Mouse (Mus musculus): ENCODE results near the gene Sp7.

Sp7 gene

GRCm38 (mm10) chr15:102386640-102387039, 19.7 kb upstream of the Sp7 start:
- DNase-seq (ENCODE audit: low spot score), result no peak

- no peak for DNase-seq (ENCODE audit: low spot score)
These were observed 16.7 kb upstream of the Sp7 start for GRCm38 (mm10) chr15:102383671-102384070.

GRCm38 (mm10) chr15:102381575-102381974, 14.6 kb upstream of the Sp7 start:
- peak; percentile 59 for DNase-seq (ENCODE audit: low spot score)

- DNase-seq (ENCODE audit: low spot score), result no peak
These were observed 10.9 kb upstream of the Sp7 start for GRCm38 (mm10) chr15:102377810-102378262.

GRCm38 (mm10) chr15:102377163-102377543, 10.2 kb upstream of the Sp7 start:
- peak; percentile 77 for DNase-seq (ENCODE audit: low spot score)

GRCm38 (mm10) chr15:102376453-102377162, 9.6 kb upstream of the Sp7 start:
- DNase-seq (ENCODE audit: low spot score), result no peak

GRCm38 (mm10) chr15:102370727-102371126, 3.7 kb upstream of the Sp7 start:
- DNase-seq (ENCODE audit: low spot score), result no peak

- no peak for DNase-seq (ENCODE audit: low spot score)
These were observed 3.0 kb upstream of the Sp7 start for GRCm38 (mm10) chr15:102369972-102370371.

- no peak for DNase-seq (ENCODE audit: low spot score)
These were observed 744 bp downstream of the Sp7 start for GRCm38 (mm10) chr15:102366238-102366637.

- DNase-seq (ENCODE audit: low spot score), result no peak
These were observed 2.3 kb downstream of the Sp7 start for GRCm38 (mm10) chr15:102364678-102365077.

GRCm38 (mm10) chr15:102362648-102363047, 4.3 kb downstream of the Sp7 start:
- DNase-seq (ENCODE audit: low spot score), result no peak

- DNase-seq (ENCODE audit: low spot score), result no peak
These were observed 8.1 kb downstream of the Sp7 start for GRCm38 (mm10) chr15:102358834-102359233.

- no peak for DNase-seq (ENCODE audit: low spot score)
These were observed 8.9 kb downstream of the Sp7 start for GRCm38 (mm10) chr15:102358126-102358525.

GRCm38 (mm10) chr15:102356501-102357325, 10.3 kb downstream of the Sp7 start:
- DNase-seq (ENCODE audit: low spot score), result no peak

GRCm38 (mm10) chr15:102355871-102356441, 11.0 kb downstream of the Sp7 start:
- no peak for DNase-seq (ENCODE audit: low spot score)

GRCm38 (mm10) chr15:102355134-102355870, 11.7 kb downstream of the Sp7 start:
- DNase-seq (ENCODE audit: low spot score), result no peak

- no peak for DNase-seq (ENCODE audit: low spot score)
These were observed 13.0 kb downstream of the Sp7 start for GRCm38 (mm10) chr15:102353986-102354385.

- DNase-seq (ENCODE audit: low spot score), result no peak
These were observed 14.8 kb downstream of the Sp7 start for GRCm38 (mm10) chr15:102352177-102352576.

- DNase-seq (ENCODE audit: low spot score), result no peak
These were observed 16.1 kb downstream of the Sp7 start for GRCm38 (mm10) chr15:102350942-102351291.

GRCm38 (mm10) chr15:102350138-102350941, 16.6 kb downstream of the Sp7 start, which contains the start of gene Aaas:
TSS of gene Aaas (minus strand) at chr15:102350771.
- DNase-seq (ENCODE audit: low spot score), result peak; percentile 88

- DNase-seq (ENCODE audit: low spot score), result no peak
These were observed 20.5 kb downstream of the Sp7 start for GRCm38 (mm10) chr15:102346444-102346843.
